Mouse (Mus musculus): Measurements from ENCODE around the gene Gm47959.

- no peak for TF ChIP-seq FLI1 (IDR thresholded peaks at IDR 0.05; ENCODE audit: low read length)
- TF ChIP-seq GATA1 (IDR thresholded peaks at IDR 0.05; ENCODE audit: borderline replicate concordance, low read length), result no peak
These were observed 16.2 kb downstream of the Gm47959 start for GRCm38 (mm10) chr1:83016556-83016955.
